In the genomic region with DNA sequence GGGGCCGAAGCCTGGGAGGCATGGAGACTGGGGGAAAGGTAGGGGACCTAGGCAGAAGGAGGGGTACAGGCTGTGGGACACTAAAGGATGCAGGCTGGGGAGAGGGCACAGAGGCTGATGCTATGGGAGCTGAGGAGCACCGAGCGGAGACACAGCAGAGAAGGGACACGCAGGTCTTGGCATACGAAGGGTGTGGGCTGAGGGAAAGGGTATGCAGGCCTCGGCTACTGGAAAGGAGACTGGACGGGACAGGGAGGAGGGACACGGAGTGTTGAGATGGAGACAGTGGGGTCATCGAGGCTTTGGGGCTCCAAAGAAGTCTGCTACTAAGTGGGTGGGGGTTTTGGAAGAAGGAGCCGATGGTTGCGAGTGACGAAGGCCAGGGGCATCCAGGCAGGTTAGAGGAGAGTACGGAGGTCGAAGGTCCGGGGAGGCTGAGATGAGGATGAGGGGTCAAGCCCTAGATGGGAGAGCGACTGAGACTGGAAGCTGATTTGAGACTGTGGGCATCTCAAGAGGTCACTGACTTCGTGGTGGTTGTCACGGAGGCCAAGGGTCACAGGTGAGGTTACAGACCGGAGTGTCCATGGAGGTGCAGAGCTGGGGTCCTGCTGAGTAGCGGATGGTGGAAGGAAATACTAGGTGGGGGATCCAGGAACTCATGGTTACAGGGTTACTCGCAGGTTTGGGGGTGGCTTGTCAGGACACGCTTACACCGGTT, we compare ENCODE assay signal across 8 mouse cellular contexts. TPM values are rescaled to one million over a fixed set of nuclear protein-coding genes. Genes with fewer than 3 reads are reported as not detected.
DNase-seq lines count a peak whose midpoint lies in the region; ATAC-seq and TF ChIP-seq lines count a peak whose summit lies in the region.

No protein-coding gene starts in this region.

- H3K4me2 ChIP-seq in heart, postnatal 0 days (ENCODE audit: low read depth, low read length): peak overlapping the region; percentile 73
- peak overlapping the region; percentile 98 for H3K4me2 ChIP-seq in hindbrain, embryonic 11.5 days (replicated peaks; ENCODE audit: low read depth, low read length)
- peak overlapping the region; percentile 93 for H3K4me2 ChIP-seq in midbrain, embryonic 15.5 days

- H3K27ac ChIP-seq in heart, postnatal 0 days (ENCODE audit: low read depth): no peak overlapping the region
- peak overlapping the region; percentile 72 for H3K27ac ChIP-seq in cortical plate, adult 2 months (ENCODE audit: insufficient read depth, low read length)
- no peak overlapping the region for H3K27ac ChIP-seq in hindbrain, embryonic 11.5 days (ENCODE audit: low read depth, low read length)
- peak overlapping the region; percentile 93 for H3K27ac ChIP-seq in midbrain, embryonic 15.5 days

- peak; percentile 41; the same call in 1 of the 2 replicates for TF ChIP-seq POLR2A in cortical plate, adult 2 months (IDR thresholded peaks at IDR 0.05; ENCODE audit: extremely low read depth, insufficient read depth, low read length)

- no peaks in the 10 kb centered on the region for H3K9me3 ChIP-seq in heart, postnatal 0 days (replicated peaks; ENCODE audit: control insufficient read depth, low read length)
- H3K9me3 ChIP-seq in hindbrain, embryonic 11.5 days (ENCODE audit: control insufficient read depth, low read length): no peaks in the 10 kb centered on the region
- no peaks in the 10 kb centered on the region for H3K9me3 ChIP-seq in midbrain, embryonic 15.5 days

- no peak overlapping the region for H3K9ac ChIP-seq in heart, postnatal 0 days (replicated peaks; ENCODE audit: low read depth, low read length)
- peak overlapping the region; percentile 80 for H3K9ac ChIP-seq in hindbrain, embryonic 11.5 days (ENCODE audit: low read depth, low read length)
- H3K9ac ChIP-seq in midbrain, embryonic 15.5 days: peak overlapping the region; percentile 89

- TF ChIP-seq EP300 in heart, postnatal 0 days (IDR thresholded peaks at IDR 0.05; ENCODE audit: low read depth): no peak

- no peak for ATAC-seq in heart, postnatal 0 days (ENCODE audit: insufficient read depth, low read depth)
- 0 out of 2 replicates have a peak, but pooled peaks have one; percentile 27 for ATAC-seq in hindbrain, embryonic 11.5 days (ENCODE audit: low FRiP score)
- ATAC-seq in midbrain, embryonic 15.5 days (replicated peaks): peak; percentile 31

- H3K4me1 ChIP-seq in heart, postnatal 0 days (ENCODE audit: control insufficient read depth, insufficient read depth): peaks cover 7% of the 10 kb centered on the region; the same call in 1 of the 2 replicates
- H3K4me1 ChIP-seq in cortical plate, adult 2 months (ENCODE audit: control insufficient read depth, insufficient read depth, low read length): peaks cover 1% of the 10 kb centered on the region
- peaks cover 15% of the 10 kb centered on the region for H3K4me1 ChIP-seq in hindbrain, embryonic 11.5 days (replicated peaks; ENCODE audit: control insufficient read depth, insufficient read depth, low read length)
- H3K4me1 ChIP-seq in midbrain, embryonic 15.5 days: peaks cover 57% of the 10 kb centered on the region

- 22% methylated on average over 23 of the region's 23 CpGs for WGBS in heart, postnatal 0 days
- WGBS in hindbrain, embryonic 11.5 days: 10% methylated on average over 23 of the region's 23 CpGs
- WGBS in midbrain, embryonic 15.5 days: 4% methylated on average over 23 of the region's 23 CpGs

- peak overlapping the region; percentile 45 for H3K4me3 ChIP-seq in heart, postnatal 0 days (ENCODE audit: low read depth, low read length)
- peak overlapping the region; percentile 82 for H3K4me3 ChIP-seq in cortical plate, adult 2 months (ENCODE audit: insufficient read depth, low read length)
- H3K4me3 ChIP-seq in hindbrain, embryonic 11.5 days (ENCODE audit: low read depth, low read length): peak overlapping the region; percentile 65
- H3K4me3 ChIP-seq in midbrain, embryonic 15.5 days: peak overlapping the region; percentile 81

- DNase-seq in heart, postnatal 0 days (ENCODE audit: low spot score): no peak
- no peak for DNase-seq in heart, adult 18-20 months
- DNase-seq in hindbrain, embryonic 11.5 days (ENCODE audit: low spot score): peak; percentile 61
- no peak for DNase-seq in layer of hippocampus, adult 8-10 months (ENCODE audit: low spot score in 2 of 2)
- DNase-seq in left cerebral cortex, adult 9 months (ENCODE audit: low spot score in 2 of 2): no peak
- DNase-seq in ovary, postnatal 36 days (ENCODE audit: low spot score): no peak

- H3K27me3 ChIP-seq in heart, postnatal 0 days (ENCODE audit: control insufficient read depth, insufficient read depth, low read length): peaks cover 42% of the 10 kb centered on the region
- peaks cover 26% of the 10 kb centered on the region for H3K27me3 ChIP-seq in hindbrain, embryonic 11.5 days (ENCODE audit: control insufficient read depth, insufficient read depth, low read length)
- no peaks in the 10 kb centered on the region for H3K27me3 ChIP-seq in midbrain, embryonic 15.5 days (replicated peaks)

- TF ChIP-seq CTCF in heart, postnatal 0 days (IDR thresholded peaks at IDR 0.05; ENCODE audit: low read depth): no peak
- TF ChIP-seq CTCF in cortical plate, adult 2 months (IDR thresholded peaks at IDR 0.05; ENCODE audit: extremely low read depth, insufficient read depth, low read length): no peak

- H3K36me3 ChIP-seq in heart, postnatal 0 days (replicated peaks; ENCODE audit: control insufficient read depth, insufficient read depth, low read length): no peaks in the 10 kb centered on the region
- no peaks in the 10 kb centered on the region for H3K36me3 ChIP-seq in hindbrain, embryonic 11.5 days (ENCODE audit: control insufficient read depth, insufficient read depth, low read length)
- no peaks in the 10 kb centered on the region for H3K36me3 ChIP-seq in midbrain, embryonic 15.5 days (replicated peaks)

RNA-seq across cellular contexts. Expression of a gene that starts 0.7 kb away (rescaled TPM):
- total RNA-seq in heart, postnatal 0 days (2014; rRNA removed; ENCODE audit: low replicate concordance): 4.7 and 22.1 TPM in 2 replicates
- polyA plus RNA-seq in heart, postnatal 0 days (2015; fragmentation: Nextera tagmentation; extraction: Ambion mirVana): 0.63 and 0.71 TPM in 2 replicates
- total RNA-seq in heart, adult 18-20 months (2021): 1 to 10 TPM; 3.8 to 4.3 TPM
- 208 and 235 TPM in 2 replicates for polyA plus RNA-seq in cortical plate, adult 2 months (2012; rRNA removed)
- polyA plus RNA-seq in hindbrain, embryonic 11.5 days (2014; fragmentation: Nextera tagmentation; extraction: Ambion mirVana): 1.9 TPM in 2 replicates
- 45.3 and 45.5 TPM in 2 replicates for polyA plus RNA-seq in midbrain, embryonic 15.5 days (2015; fragmentation: Nextera tagmentation; extraction: Ambion mirVana)
- total RNA-seq in layer of hippocampus, adult 8-10 months (2022): 100 to 1,000 TPM; 217 to 247 (median 224) TPM

RNA-seq across cellular contexts. Expression of a gene that starts 38.9 kb away (rescaled TPM):
- 3.8 and 8.5 TPM in 2 replicates for total RNA-seq in heart, postnatal 0 days (2014; rRNA removed; ENCODE audit: low replicate concordance)
- 6.8 and 8.2 TPM in 2 replicates for polyA plus RNA-seq in heart, postnatal 0 days (2015; fragmentation: Nextera tagmentation; extraction: Ambion mirVana)
- 10 to 100 TPM in 1 of 2 experiments, 1 to 10 TPM in 1; 6.5 to 10.5 TPM for total RNA-seq in heart, adult 18-20 months (2021)
- polyA plus RNA-seq in cortical plate, adult 2 months (2012; rRNA removed): 32.1 and 39.6 TPM in 2 replicates
- 24.2 and 24.6 TPM in 2 replicates for polyA plus RNA-seq in hindbrain, embryonic 11.5 days (2014; fragmentation: Nextera tagmentation; extraction: Ambion mirVana)
- 35.0 and 35.6 TPM in 2 replicates for polyA plus RNA-seq in midbrain, embryonic 15.5 days (2015; fragmentation: Nextera tagmentation; extraction: Ambion mirVana)
- total RNA-seq in layer of hippocampus, adult 8-10 months (2022): 10 to 100 TPM; 34.0 to 41.5 (median 35.9) TPM

RNA-seq across cellular contexts. Expression of a gene that starts 50.8 kb away (rescaled TPM):
- total RNA-seq in heart, postnatal 0 days (2014; rRNA removed; ENCODE audit: low replicate concordance): 16.4 and 20.4 TPM in 2 replicates
- polyA plus RNA-seq in heart, postnatal 0 days (2015; fragmentation: Nextera tagmentation; extraction: Ambion mirVana): 8.6 and 8.7 TPM in 2 replicates
- 1 to 10 TPM; 5.9 to 8.2 TPM for total RNA-seq in heart, adult 18-20 months (2021)
- polyA plus RNA-seq in cortical plate, adult 2 months (2012; rRNA removed): 30.8 and 32.6 TPM in 2 replicates
- polyA plus RNA-seq in hindbrain, embryonic 11.5 days (2014; fragmentation: Nextera tagmentation; extraction: Ambion mirVana): 16.9 and 17.6 TPM in 2 replicates
- 23.6 and 24.2 TPM in 2 replicates for polyA plus RNA-seq in midbrain, embryonic 15.5 days (2015; fragmentation: Nextera tagmentation; extraction: Ambion mirVana)
- 10 to 100 TPM; 17.7 to 18.2 (median 18.0) TPM for total RNA-seq in layer of hippocampus, adult 8-10 months (2022)

RNA-seq across cellular contexts. Expression of a gene that starts 51.0 kb away (rescaled TPM):
- 52.7 and 84.8 TPM in 2 replicates for total RNA-seq in heart, postnatal 0 days (2014; rRNA removed; ENCODE audit: low replicate concordance)
- 118 and 132 TPM in 2 replicates for polyA plus RNA-seq in heart, postnatal 0 days (2015; fragmentation: Nextera tagmentation; extraction: Ambion mirVana)
- total RNA-seq in heart, adult 18-20 months (2021): 10 to 100 TPM; 85.2 to 94.9 TPM
- polyA plus RNA-seq in cortical plate, adult 2 months (2012; rRNA removed): 52.8 and 54.7 TPM in 2 replicates
- 62.8 and 67.5 TPM in 2 replicates for polyA plus RNA-seq in hindbrain, embryonic 11.5 days (2014; fragmentation: Nextera tagmentation; extraction: Ambion mirVana)
- 51.4 and 53.5 TPM in 2 replicates for polyA plus RNA-seq in midbrain, embryonic 15.5 days (2015; fragmentation: Nextera tagmentation; extraction: Ambion mirVana)
- total RNA-seq in layer of hippocampus, adult 8-10 months (2022): 10 to 100 TPM; 17.8 to 46.9 (median 30.6) TPM

Comparison
In these comparisons a context has a peak if more than half of its experiments do, and no peak if none do; other contexts are left out.
1. H3K27ac ChIP-seq: peak in cortical plate, adult 2 months (single experiment) and midbrain, embryonic 15.5 days (single experiment); none in heart, postnatal 0 days (single experiment) and hindbrain, embryonic 11.5 days (single experiment).
2. RNA of a gene that starts 0.7 kb away (polyA plus RNA-seq): 208 to 235 TPM in cortical plate, adult 2 months and 45.3 to 45.5 TPM in midbrain, embryonic 15.5 days; 1.9 TPM in hindbrain, embryonic 11.5 days and 0.63 to 0.71 TPM in heart, postnatal 0 days; every median in the first group is over 10 times any median in the second.
3. Peak in every context shown above with its lines, with median percentiles within 50 percentile points of each other: H3K4me2 ChIP-seq and H3K4me3 ChIP-seq.